Mouse (Mus musculus): ENCODE measurements around the gene Ctnna2.

Gene Ctnna2

DNA sequence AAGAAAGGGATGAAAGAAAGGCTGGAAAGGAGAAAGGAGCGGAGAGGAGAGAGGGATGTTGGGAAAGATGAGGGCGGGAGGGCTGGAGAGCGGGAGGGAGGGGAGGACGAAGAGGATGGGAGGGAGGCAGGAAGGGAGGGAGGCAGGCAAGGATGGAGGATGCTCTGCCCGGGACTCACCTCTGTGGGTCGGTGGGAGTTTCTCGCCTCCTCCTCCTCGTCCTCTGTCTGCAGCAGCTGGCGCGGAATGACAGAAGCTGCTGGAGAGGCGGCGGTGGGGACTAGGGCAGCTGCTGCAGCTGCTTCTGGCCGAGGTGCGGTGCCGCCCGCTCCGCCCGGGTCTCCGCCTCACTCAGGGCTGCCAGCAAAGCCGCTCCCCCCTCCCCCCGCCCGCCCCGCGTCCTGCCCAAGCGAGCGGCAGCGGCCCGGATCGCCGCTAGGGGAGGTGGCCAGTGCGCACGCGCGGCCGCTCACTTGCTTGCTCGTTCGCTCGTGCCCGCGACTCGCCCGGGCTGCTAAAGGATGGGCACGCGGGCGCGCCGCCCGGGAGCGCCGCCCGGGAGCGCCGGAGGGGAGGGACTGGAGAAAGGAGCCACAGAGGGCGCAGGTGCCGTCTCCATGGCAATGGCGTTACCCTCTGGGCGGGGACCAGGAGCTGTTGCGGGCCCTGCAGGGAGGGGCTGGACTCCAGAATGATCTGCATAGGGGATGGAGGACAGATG is at the start of gene Ctnna2:
TSS of gene Ctnna2 (minus strand) at position 459 of the 721 bp plus-strand sequence.
- peak; percentile 67 to 71 for DNase-seq (ENCODE audit: low spot score in 2 of 2)

DNA sequence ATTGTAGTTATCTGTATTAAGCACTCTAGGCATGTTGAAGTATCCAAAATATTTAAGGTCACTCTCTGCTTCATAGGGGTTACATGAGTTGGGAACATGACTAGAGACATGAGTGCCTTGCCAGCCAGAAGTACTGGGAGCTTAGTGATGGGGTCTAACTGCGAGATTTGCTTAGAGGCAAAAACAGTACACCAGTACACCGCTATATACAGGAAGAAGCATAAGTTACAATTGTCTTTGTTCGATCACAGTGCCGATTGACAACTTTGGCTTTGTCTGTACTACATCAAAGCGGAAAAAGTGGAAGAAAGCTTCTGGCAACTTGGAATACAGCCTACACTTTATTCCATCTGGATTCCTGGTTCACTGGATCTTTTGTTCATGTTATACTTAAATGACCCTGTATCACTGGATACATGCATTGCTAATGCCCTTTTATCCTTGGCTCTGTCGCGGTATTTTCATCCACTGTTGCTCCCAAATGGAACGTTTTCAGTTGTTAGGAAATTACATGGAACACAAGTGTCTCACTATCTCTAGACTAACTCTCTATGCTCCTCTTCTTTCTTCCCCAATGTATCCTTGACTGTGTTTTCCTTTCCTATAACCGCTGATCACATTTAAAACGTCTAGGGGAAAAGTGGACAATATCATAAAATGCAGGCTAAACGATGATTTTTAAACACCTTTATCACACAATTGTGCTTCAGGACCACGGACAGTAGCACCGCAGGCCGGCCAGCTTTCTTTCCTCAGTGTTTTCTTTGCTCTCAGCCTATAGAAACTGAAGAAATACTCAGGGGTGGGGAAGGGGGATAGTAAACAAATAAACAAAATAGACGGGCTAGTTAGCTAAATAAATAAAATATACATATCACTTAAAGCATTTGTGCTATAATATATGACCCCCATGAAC is 896 bp upstream of the Ctnna2 start:
- DNase-seq (ENCODE audit: low spot score in 2 of 2): no peak

DNA sequence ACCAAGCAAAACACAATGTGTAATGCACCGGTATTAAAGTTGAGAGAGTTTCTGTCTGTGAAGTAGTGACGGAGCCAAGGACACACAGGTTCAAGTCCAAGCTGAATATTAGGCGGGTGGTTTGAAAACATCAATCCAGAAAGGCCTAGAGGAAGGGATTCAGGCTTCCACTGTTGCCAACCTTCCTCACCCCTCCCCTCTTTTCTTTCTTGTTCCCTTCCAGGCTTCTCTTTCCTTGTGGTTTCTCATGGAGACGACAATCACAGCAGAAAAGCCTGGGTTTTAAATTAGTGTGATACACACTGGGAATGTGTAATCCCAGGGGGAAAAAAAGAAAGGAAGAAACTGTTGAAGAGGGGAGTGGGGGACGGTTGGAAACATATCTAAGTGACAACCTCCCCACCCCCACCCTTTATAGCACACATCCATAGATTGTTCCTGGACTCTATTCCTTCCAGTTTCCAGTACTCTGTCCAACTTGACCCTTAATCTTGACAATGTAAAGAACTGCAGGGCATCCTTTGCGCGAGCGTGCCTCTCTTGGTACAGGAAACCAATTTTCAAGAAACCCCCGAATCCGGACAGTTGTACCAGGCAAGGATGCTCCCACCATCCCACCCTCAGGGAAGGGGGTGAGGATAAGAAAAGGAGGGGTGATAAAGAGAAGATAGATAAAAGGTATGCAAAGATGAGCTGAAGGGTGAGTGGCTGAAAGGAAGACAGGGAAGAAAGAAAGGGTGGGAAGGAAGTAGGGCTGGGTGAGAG is 841 bp downstream of the Ctnna2 start:
- DNase-seq (ENCODE audit: low spot score in 2 of 2): no peak

DNA sequence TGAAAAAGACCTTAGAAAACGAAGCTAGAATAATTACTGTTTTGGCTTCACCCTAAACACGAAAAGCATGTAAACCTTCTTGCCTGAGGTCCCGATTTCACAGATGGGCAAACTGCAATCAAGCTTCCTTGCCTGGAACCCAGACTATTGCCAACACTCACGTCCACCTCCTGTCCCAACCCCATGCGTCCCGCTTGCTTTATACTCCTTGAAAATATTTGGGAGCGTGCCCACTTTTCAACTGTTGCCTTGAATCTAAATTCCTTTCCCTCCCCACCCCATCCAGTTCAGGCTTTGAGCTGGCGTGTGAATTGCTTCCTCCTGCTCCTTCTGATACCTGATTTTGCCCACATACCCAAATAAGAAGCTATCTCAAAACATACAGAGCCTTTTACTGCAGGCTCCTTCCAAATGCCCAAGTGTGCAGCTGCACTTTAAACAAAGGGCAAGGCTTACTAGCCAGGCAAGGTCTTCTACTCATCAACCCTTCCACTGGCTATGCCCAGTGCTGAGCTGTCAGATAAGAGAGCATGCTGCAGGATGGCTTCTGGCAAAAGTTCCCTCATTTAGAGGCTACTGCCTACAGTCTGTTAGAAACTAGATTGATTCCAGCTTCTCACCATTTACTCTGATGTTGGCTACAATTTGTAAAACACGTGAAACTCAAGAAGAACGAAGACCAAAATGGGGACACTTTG is 8.8 kb downstream of the Ctnna2 start:
- DNase-seq (ENCODE audit: low spot score in 2 of 2): no peak

DNA sequence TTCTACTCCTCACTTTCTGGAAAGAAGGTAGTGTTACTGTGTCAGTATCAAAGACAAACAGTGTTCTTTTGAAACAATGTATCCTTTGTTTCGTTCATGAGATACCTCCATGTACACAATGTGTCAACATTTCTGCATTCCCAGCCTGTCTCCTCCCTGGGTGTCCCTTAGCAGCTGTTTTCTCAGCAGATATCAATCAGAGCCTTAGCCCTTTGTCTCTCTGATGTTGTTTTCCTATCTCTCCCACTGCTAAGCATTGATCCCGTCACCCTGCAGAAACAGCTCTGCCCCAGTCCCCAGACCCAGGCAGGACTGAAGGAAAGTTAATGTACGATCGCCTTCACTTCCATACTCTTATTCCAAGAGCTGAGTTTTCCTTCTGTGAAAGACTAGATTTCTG is 9.7 kb downstream of the Ctnna2 start:
- DNase-seq (ENCODE audit: low spot score in 2 of 2): no peak

DNA sequence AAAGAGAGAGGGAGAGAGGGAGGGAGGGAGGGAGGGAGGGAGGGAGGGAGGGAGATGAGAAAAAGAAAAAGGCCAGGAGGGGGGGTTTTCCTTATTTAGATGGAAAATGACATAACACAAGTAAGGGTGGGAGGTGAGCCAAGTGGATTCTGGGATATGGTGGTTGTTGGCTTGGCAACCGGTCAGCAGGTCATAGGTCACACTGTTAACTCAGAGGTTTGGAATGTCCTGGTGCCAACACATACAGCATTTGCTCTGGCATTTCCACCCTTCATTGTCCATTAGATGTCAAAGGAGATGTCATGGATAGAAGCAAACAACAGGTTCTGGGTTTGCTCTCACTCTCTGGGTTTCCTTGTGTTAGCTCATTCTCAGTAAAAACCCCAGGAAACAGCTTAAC is 17.5 kb downstream of the Ctnna2 start:
- no peak for DNase-seq (ENCODE audit: low spot score in 2 of 2)

DNA sequence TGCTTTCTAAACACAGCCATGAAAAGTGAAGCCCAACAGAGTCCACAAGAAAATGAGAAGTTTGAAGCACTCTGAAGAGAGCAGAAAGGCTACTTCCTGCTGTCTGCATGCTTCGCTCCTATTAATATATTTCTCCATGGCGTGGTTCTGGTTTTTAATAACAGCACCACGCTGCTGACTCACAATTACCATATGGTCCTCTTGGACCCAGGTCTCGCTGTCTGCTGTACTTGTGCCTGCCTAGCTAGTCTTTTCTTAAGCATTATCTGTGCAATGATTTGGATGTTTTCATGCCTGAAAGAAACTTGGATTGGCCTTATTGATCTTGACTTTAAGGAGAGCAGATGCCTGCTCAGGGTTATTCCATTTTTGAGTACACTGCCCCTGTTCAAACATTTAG is 28.2 kb downstream of the Ctnna2 start:
- DNase-seq (ENCODE audit: low spot score in 2 of 2): no peak

DNA sequence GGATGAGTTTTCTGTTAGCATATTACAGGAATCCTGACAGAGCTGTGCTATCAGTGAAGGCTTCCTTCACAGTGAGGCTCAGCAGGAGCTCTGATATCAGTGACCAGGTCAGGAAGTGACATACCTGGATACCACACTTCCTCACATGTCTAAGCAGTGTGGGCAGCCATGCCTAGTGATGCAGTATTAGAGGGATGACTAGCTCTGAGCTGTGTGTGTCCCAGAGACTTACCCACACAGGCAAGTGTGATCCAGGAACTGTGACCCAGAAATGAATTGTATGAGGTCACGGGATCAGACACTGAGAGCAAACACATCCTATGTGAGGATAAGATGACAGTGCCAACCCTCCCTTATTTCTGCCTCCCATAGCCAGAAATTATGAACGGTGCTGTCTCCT is 28.8 kb downstream of the Ctnna2 start:
- DNase-seq (ENCODE audit: low spot score in 2 of 2): no peak

DNA sequence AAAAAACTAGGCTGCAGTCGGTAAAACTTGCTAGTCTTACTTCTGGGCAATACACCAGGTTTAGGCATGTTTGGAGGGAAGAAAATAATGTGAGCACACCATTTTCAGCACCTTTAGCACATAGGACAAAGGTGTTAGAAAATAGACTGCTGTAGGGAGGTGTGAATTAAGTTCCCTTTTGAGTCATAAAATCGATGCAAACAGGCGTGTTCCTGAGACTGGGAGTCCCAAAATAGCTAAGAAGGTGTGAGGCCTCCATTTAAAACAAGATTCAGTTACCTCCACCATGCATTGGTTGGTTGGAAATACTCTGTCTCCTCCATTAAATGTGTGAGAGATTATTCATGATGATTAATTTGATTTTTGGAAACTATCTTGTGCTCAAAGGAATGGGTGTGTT is 50.1 kb downstream of the Ctnna2 start:
- no peak for DNase-seq (ENCODE audit: low spot score in 2 of 2)

DNA sequence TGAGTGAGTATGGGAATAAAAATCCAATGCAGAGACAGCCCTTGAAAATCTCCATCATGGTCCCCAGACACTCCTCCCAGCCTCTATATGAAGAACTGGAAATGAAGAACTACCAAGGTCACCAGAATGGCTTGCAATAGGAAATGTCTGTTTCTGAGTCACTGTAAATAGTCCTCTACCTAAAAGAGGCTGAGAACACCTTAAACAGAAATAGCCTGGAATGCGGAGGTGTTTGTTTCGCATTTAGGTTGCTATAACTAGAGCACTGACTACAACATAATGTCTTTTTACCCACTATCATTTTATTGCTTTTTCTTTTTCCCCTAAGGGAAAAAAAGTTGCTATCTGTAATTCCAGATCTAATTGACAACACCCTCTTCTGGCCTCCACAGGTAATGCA is 106.3 kb downstream of the Ctnna2 start:
- no peak for DNase-seq (ENCODE audit: low spot score in 2 of 2)

DNA sequence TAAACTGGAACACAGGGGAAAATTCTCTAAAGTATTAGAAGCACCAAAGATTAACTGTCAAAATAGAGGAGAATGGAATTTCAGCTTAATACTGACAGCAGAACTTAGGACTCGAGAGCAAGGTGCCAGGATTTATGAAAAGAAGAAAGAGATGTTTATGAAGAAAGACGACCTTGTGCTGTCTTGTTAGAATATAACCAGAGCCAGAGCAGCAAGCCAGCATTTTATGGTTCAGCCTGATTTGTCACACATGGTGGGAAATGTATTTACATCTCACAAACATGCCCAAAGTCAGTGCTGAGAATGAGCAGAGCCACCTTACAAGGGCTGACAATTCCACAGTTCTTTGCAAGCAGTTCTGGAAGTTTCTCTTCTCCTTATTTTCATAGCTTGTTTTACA is 110.2 kb downstream of the Ctnna2 start:
- no peak for DNase-seq (ENCODE audit: low spot score in 2 of 2)

DNA sequence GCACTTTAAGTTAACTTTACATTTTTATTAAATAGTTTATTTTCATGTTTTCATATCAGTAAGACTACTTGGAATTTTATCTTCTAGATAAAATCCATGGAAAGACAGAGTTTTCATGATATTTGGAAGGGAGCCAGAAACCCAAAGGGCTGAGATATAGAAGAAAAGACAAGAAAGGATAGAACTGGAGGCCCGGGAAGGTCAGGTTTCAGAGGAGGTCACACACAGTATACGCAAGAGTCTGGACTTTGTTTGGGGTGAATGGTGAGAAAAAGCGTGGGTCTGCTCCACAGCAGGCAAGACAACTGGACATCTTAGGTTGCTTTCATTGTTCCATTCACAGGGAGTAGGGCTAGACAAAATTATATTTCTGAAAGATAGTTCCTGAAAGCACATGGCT is 111.4 kb downstream of the Ctnna2 start:
- DNase-seq (ENCODE audit: low spot score in 2 of 2): no peak

DNA sequence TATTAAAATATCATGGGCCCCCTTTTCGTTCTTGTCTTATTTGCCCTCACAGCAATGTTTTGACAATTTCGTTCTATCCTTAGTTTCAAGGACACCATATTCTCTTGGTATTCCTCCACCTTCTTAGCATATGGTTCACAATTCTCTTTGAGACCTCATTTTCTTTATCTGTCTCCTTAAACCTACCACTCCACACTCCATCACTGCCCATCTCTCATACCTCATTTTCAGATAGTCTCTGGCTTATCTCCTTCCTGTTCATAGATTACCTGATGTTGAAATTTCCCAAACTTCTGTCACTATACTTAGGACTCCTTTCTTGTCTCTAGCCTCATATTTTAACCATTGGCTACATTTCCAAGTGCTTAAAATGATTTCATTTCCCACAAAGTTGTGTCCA is 116.1 kb downstream of the Ctnna2 start:
- DNase-seq (ENCODE audit: low spot score in 2 of 2): no peak

DNA sequence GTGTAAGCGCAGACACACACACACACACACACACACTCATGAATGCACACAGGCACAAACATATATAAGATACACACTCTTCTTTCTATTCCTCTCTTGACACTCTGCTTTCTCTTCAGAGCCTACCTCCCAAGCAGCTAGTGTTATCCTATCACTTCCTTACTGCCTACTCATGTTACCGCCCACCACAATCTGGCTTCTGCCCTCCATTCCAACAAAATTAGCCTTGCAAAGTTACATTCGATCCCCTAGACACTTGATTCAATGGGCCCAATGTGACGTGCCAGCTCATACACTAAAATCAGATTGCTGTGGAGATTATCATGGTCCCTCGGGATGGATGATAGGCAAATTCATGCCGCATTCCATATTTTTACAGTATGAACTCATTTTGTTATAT is 116.7 kb downstream of the Ctnna2 start:
- no peak for DNase-seq (ENCODE audit: low spot score in 2 of 2)

DNA sequence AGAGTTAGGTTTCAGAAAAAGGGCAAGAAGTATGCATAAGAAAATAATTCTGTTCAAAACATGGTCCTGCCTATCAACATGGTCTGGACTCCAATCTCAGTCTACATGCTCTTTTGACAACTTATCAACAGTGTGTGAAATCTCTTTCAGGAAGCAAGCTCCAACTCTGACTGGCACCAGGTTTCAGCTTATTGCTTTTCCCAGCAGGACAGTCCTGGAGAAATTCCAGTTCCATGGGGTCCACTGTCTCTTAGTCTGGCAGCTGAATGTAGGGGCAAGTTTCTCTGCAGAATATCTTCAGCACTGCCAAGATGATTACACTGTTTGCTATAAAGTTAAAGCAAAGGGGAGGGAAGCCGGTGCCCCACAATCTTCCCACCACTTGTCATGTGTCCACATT is 130.1 kb downstream of the Ctnna2 start:
- no peak for DNase-seq (ENCODE audit: low spot score in 2 of 2)

DNA sequence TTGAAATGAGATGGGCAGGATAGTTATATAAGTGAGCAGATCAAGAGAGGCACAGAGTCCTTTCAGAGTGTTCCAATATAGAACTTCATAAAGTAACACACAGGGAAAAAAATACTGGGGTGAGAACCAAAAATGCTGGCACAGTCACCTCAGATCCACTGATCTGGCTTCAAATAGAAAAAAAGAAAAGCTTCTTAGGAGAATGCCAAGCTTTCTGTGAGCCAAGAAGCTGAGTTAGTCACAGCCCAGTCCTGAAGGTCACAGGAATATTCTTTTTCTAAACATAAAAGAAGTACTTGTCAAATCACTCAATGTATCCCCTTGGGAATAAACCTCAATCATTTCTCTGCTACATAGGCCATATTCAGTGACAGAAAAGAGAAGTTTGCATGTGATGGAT is 130.7 kb downstream of the Ctnna2 start:
- DNase-seq (ENCODE audit: low spot score in 2 of 2): no peak

DNA sequence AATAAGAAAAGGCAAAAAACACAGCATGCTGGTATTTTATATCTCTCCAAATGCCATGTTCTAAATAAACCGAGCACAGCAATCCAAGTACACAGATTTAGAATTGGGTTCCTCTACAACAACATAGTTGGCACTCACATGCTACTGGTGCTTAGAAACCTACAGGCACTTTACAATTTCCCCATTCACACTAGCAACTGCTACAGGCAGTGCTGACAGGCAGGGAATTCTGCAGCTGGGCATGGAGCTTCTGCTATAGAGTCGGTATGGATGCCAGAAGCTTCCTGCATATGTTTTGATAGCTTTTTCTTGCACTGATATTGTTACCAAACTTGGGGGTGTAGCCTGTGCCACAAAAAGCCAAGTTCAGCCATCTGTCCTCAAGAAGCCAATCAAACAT is 131.8 kb downstream of the Ctnna2 start:
- no peak for DNase-seq (ENCODE audit: low spot score in 2 of 2)

DNA sequence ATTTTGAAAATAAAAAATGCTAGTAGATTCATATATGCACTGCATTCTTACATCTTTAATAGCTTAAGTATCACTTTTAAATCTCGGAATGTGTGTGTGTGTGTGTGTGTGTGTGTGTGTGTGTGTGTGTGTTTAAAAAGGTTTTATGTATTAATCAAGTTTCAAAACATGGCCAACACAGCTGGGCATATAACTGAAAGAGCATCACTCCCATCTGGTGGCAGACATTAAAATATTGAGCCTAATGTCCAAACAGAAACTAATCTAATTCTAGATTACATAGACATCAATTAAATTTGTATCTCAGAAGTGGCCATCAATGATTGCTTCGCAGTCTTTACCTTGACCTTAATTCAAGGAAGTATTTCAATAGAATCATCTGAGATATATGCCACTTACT is 140.4 kb downstream of the Ctnna2 start:
- no peak for DNase-seq (ENCODE audit: low spot score in 2 of 2)

DNA sequence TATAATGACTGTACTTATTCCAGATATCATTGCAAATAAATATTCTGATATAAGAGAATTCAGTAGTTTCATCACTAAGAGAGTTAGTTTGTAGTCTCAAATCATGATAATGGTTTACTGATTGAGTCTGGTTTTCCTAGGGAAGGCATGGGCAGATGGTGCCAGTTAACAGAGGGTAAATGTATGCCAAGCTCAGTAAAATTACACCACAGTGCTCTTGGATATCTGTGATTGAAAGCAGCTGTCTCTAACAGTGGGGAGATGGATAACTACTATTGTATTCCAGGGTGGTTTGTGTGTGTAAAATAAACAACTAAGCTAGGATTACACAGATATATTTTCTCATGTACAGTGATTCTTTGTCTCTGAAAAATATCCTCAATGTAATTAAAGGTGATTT is 140.8 kb downstream of the Ctnna2 start:
- no peak for DNase-seq (ENCODE audit: low spot score in 2 of 2)

DNA sequence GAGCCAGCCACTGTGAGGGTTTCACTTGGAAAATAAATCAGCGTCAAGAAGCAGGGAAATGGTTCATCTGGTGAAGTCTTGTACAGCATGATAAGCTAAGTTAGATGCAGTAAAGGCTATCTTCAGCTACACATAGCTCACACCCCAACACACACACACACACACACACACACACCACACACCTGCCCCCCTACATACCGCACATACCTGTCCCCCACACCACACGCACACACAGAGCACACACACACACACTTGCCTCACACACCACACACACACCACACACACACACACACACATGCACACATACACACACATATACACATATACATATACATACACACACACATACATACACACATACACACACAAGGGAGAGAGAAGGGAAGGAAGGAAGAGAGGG is 142.0 kb downstream of the Ctnna2 start:
- no peak for DNase-seq (ENCODE audit: low spot score in 2 of 2)

DNA sequence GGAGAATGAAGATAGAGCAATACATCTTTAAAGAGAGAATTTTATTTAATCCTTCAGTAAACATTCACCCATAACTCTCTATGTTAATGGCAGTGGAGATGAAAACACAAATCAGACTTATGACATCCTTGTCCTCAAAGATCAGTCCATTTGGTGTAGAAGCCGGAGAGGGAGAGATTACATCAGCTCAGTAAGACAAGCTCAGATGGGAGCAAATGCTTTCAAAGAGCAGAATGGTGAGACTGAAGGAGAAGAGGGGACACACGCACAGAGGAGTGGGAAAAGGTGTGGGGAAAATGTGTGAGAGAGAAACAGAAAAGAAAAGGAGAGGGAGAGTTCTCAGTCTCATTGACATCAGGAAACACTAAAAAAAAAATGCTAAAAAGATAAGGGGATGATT is 144.8 kb downstream of the Ctnna2 start:
- DNase-seq (ENCODE audit: low spot score in 2 of 2): no peak

DNA sequence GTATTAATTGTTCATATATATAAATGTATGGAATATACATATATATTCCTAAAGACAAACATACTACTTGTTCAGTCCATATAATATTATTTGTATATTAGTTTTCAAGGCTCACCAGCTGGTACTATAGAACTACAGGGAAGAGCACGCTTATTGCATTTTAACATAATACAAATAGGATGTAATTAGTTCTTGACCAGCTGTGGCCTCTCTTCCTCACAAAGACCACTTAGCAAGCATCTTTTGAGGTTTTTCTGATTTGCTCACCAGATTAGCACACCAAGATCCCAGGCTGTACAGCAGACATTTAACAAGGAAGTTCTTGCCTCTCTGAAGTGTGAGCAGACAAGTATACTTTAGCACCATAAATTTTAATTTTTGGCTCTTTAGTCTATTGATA is 152.0 kb downstream of the Ctnna2 start:
- DNase-seq (ENCODE audit: low spot score in 2 of 2): no peak

All from urinary bladder, postnatal 4 days (tissue).